Mouse (Mus musculus) lung, adult 2 months (tissue): Measurements from ENCODE around the gene Gm20388. TPM values are rescaled to one million over a fixed set of nuclear protein-coding genes. Genes with fewer than 3 reads are reported as not detected.
A peak's percentile ranks its signal among the peaks of the same experiment; 100 is the strongest.

Experiments
- DNase-seq: peaks from one replicate; pipeline ENCODE4 v3.0.0; 2022
- H3K4me1 ChIP-seq: fragments of 200-500 bp; 2 replicates; pipeline ENCODE4 v1.6.1; 2011; ENCODE audit warnings: low read length; ENCODE audit not compliant: control insufficient read depth, insufficient read depth
- H3K4me3 ChIP-seq: fragments of 200-500 bp; replicated peaks from 2 replicates; pipeline ENCODE3; 2011; ENCODE audit warnings: low read depth, mild to moderate bottlenecking, control low read depth, low read length; ENCODE audit errors: extremely low read depth
- CTCF ChIP-seq: fragments of 200-500 bp; IDR thresholded peaks from 2 replicates; pipeline ENCODE4 v1.5.1; 2011; ENCODE audit warnings: mild to moderate bottlenecking, low read length, control low read depth; ENCODE audit not compliant: insufficient read depth
- POLR2A ChIP-seq: fragments of 200-500 bp; IDR thresholded peaks from 2 replicates; pipeline ENCODE4 v1.6.1; 2011; ENCODE audit warnings: low read depth, mild to moderate bottlenecking, control low read depth, low read length, borderline replicate concordance; ENCODE audit errors: extremely low read depth
- WGBS: fragments of 180-500 bp; shearing (Covaris S2); methylation state at CpG from one replicate; pipeline ENCODE4 v1.1.7; 2018; 5-methylcytosine and 5-hydroxymethylcytosine counted together
- polyA plus RNA-seq: library from polyadenylated mRNA; depleted of rRNA; stranded (reverse); fragments of >200 nt; gene quantifications from 2 replicates; pipeline ENCODE4 v1.2.3, GENCODE M21; 2012

Gene Gm20388
- polyA plus RNA-seq, 1 experiment = 67.8 TPM

- Histone ChIP-seq H3K4me3 (no peak overlapping the region), H3K4me1 (peaks cover 28% of the 10 kb centered on the region)
- 52% methylated on average over 3 of the region's 3 CpGs for WGBS
- no peak for TF ChIP-seq POLR2A
- no peak for TF ChIP-seq CTCF
- DNase-seq = no peak
Measured at GRCm38 (mm10) chr8:121642804-121643203, 1732.2 kb downstream of the Gm20388 start.

GRCm38 (mm10) chr8:121643384-121643783, 1732.7 kb downstream of the Gm20388 start:
- TF ChIP-seq POLR2A (no peak), CTCF (no peak)
- H3K4me3 ChIP-seq = no peak overlapping the region
- peaks cover 30% of the 10 kb centered on the region for H3K4me1 ChIP-seq
- WGBS = 13% methylated on average over 11 of the region's 11 CpGs
- DNase-seq = no peak

GRCm38 (mm10) chr8:121647511-121648215, 1737.0 kb downstream of the Gm20388 start:
- H3K4me3 ChIP-seq = no peak overlapping the region
- TF ChIP-seq CTCF (no peak), POLR2A (no peak)
- peaks cover 37% of the 10 kb centered on the region for H3K4me1 ChIP-seq
- WGBS = 75% methylated on average over 12 of the region's 12 CpGs
- no peak for DNase-seq

GRCm38 (mm10) chr8:121648451-121648850, 1737.8 kb downstream of the Gm20388 start:
- WGBS = 44% methylated on average over 16 of the region's 16 CpGs
- TF ChIP-seq POLR2A = no peak
- TF ChIP-seq CTCF = no peak
- peaks cover 30% of the 10 kb centered on the region for H3K4me1 ChIP-seq
- H3K4me3 ChIP-seq = no peak overlapping the region
- no peak for DNase-seq

GRCm38 (mm10) chr8:121649423-121649822, 1738.8 kb downstream of the Gm20388 start:
- 53% methylated on average over 5 of the region's 5 CpGs for WGBS
- no peak for DNase-seq
- Histone ChIP-seq H3K4me3 (no peak overlapping the region), H3K4me1 (peaks cover 22% of the 10 kb centered on the region)
- no peak for TF ChIP-seq CTCF
- no peak for TF ChIP-seq POLR2A

- no peak for DNase-seq
- TF ChIP-seq POLR2A (no peak), CTCF (no peak)
- 53% methylated on average over 10 of the region's 10 CpGs for WGBS
- peak overlapping the region; percentile 22 for H3K4me3 ChIP-seq
- peaks cover 19% of the 10 kb centered on the region for H3K4me1 ChIP-seq
Measured at GRCm38 (mm10) chr8:121649904-121650303, 1739.3 kb downstream of the Gm20388 start.

GRCm38 (mm10) chr8:121650389-121651307, 1740.0 kb downstream of the Gm20388 start:
- no peak for DNase-seq
- WGBS = 43% methylated on average over 20 of the region's 20 CpGs
- Histone ChIP-seq H3K4me1 (peaks cover 19% of the 10 kb centered on the region), H3K4me3 (peak overlapping the region; percentile 78)
- TF ChIP-seq CTCF = no peak
- no peak for TF ChIP-seq POLR2A

GRCm38 (mm10) chr8:121651308-121651873, 1740.8 kb downstream of the Gm20388 start:
- TF ChIP-seq POLR2A = no peak
- TF ChIP-seq CTCF = no peak
- 10% methylated on average over 42 of the region's 47 CpGs for WGBS
- Histone ChIP-seq H3K4me1 (peaks cover 19% of the 10 kb centered on the region), H3K4me3 (peak overlapping the region; percentile 78)
- DNase-seq = no peak

GRCm38 (mm10) chr8:121651874-121652361, 1741.3 kb downstream of the Gm20388 start:
- TF ChIP-seq POLR2A (no peak), CTCF (no peak)
- 8% methylated on average over 56 of the region's 56 CpGs for WGBS
- Histone ChIP-seq H3K4me1 (peaks cover 19% of the 10 kb centered on the region), H3K4me3 (peak overlapping the region; percentile 78)
- DNase-seq = peak; percentile 57
